Mouse (Mus musculus): ENCODE data around the gene Zfp574. TPM values are rescaled to one million over a fixed set of nuclear protein-coding genes. Genes with fewer than 3 reads are reported as not detected.

Zfp574 gene
- total RNA-seq, 2 experiments from 2014 or later, result 4.5 to 7.5 TPM

DNA sequence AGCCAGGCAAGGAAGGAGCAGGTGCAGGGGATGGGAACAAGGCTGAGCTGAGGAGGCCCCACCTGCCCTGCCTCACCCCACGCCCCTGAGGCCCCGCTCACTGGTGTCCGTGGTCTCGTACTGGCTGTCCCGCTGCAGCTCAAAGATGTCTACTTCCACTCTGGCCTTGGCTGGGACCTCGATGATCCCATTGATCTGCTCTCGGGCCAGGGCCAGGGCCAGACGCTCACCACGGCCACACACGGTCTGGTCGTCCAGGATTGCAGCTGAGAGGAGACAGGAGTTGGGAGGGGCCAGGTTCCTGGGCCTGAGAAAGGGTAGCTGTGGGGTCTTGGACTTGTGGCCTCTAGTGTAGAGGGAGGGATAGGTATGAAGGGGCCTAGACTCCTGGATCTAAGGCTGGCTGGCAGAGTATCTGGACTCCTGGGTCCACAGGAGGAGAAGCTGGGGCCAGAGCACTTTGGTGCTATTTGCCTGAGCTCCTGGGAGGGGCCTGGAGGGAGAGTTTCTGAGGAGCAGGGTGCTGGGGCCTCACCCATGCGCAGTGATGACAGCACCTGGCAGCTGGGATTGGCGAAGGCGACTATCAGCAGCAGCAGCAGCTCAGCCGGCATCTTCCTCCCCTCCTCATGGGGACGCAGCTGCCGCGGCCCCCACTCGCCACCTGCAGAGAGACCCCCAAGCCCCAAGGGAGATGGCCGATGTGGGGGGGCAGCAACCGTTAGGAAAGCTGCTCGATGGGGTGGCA, 4.3 kb upstream of the Zfp574 start:
- ATAC-seq (replicated peaks; ENCODE audit: low FRiP score, poor library complexity, severe bottlenecking), result no peak

DNA sequence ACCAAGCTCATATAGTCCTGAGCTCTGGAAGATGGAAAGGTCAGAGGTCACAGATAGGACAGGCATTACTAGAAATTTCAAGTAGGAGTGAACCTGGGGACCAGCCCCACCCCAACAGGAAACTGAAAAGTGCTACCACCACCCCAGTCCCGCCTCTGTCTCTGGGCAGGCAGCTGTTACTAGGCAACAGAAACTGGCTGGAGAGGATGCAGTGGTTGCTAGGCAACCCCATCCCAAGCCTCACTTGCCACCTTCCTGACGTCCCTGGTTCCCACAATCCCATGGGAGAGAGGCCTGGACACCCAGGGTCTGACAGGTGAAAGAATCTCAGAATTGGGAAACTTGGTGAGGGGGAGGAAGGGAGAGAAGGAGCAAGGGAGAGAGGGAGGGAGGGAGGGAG, 3.6 kb upstream of the Zfp574 start:
- no peak for ATAC-seq (replicated peaks; ENCODE audit: low FRiP score, poor library complexity, severe bottlenecking)

DNA sequence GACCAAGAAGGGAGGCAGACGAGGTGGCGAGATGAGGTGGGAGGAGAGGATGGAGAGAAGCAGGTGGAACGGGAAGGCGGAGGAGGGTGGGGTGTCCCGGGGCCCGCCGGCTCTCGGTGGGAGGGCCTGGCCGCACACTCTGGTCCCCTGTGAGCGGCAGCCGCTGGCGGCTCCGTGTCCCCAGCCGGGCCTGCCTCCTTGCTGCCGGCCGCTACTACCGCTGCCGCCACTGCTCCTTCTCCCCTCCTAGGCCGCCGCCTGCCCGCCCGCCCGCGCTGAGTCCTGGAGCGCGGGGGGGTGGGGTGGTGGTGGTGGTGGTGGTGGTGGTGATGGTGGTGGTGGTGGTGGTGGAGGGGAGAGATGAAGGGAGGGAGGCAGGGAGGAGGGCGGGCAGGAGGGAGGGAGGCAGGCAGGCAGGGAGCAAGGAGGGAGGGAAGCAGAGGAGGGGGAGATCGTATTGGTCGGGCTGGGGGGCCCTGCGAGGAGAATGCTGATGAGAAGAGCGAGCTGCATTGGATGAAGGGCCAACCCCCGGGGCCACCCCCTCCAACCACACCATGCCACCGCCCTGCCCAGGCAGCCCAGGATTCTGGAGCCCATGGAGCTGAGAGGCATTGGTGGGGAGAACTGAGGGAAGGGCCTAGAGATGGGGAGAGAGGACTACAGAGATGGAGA, 486 bp downstream of the Zfp574 start:
- no peak for ATAC-seq (replicated peaks; ENCODE audit: low FRiP score, poor library complexity, severe bottlenecking)

- ATAC-seq (replicated peaks; ENCODE audit: low FRiP score, poor library complexity, severe bottlenecking), result no peak
Measured at GRCm38 (mm10) chr7:25073924-25074323, 1.6 kb downstream of the Zfp574 start.

- ATAC-seq (replicated peaks; ENCODE audit: low FRiP score, poor library complexity, severe bottlenecking), result no peak
Measured at GRCm38 (mm10) chr7:25076296-25076662, 3.9 kb downstream of the Zfp574 start.

GRCm38 (mm10) chr7:25076663-25077413, 4.5 kb downstream of the Zfp574 start:
- peak; percentile 94 for ATAC-seq (replicated peaks; ENCODE audit: low FRiP score, poor library complexity, severe bottlenecking)

GRCm38 (mm10) chr7:25077414-25077755, 5.0 kb downstream of the Zfp574 start:
- no peak for ATAC-seq (replicated peaks; ENCODE audit: low FRiP score, poor library complexity, severe bottlenecking)

- ATAC-seq (replicated peaks; ENCODE audit: low FRiP score, poor library complexity, severe bottlenecking), result no peak
Measured at GRCm38 (mm10) chr7:25079496-25080026, 7.2 kb downstream of the Zfp574 start.

GRCm38 (mm10) chr7:25080431-25080830, 8.1 kb downstream of the Zfp574 start:
- no peak for ATAC-seq (replicated peaks; ENCODE audit: low FRiP score, poor library complexity, severe bottlenecking)

- no peak for ATAC-seq (replicated peaks; ENCODE audit: low FRiP score, poor library complexity, severe bottlenecking)
Measured at GRCm38 (mm10) chr7:25082510-25082909, 10.1 kb downstream of the Zfp574 start.

DNA sequence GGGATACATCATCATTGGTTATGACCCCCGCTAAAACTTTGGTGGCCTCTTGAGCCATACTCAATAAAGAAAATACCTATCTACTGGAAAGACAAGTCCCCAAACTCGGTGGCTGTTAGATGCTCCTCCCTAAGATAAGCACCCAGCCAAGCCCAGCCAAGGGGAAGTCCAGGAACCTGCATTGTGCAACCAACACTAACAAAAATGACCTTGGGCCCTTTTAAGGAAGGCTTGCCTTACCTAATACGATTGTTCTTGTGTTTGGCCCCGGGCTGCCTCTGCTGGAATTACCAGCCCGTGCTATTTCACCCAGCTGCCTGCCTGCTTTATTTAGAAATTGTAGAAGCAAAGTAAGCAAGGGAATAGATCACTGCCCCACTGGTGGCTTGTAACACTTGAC, 12.3 kb downstream of the Zfp574 start:
- ATAC-seq (replicated peaks; ENCODE audit: low FRiP score, poor library complexity, severe bottlenecking), result no peak

- no peak for ATAC-seq (replicated peaks; ENCODE audit: low FRiP score, poor library complexity, severe bottlenecking)
Measured at GRCm38 (mm10) chr7:25086656-25087055, 14.3 kb downstream of the Zfp574 start.

GRCm38 (mm10) chr7:25087256-25087912, 15.0 kb downstream of the Zfp574 start:
- no peak for ATAC-seq (replicated peaks; ENCODE audit: low FRiP score, poor library complexity, severe bottlenecking)

- ATAC-seq (replicated peaks; ENCODE audit: low FRiP score, poor library complexity, severe bottlenecking), result no peak
Measured at GRCm38 (mm10) chr7:25087972-25088371, 15.6 kb downstream of the Zfp574 start.

DNA sequence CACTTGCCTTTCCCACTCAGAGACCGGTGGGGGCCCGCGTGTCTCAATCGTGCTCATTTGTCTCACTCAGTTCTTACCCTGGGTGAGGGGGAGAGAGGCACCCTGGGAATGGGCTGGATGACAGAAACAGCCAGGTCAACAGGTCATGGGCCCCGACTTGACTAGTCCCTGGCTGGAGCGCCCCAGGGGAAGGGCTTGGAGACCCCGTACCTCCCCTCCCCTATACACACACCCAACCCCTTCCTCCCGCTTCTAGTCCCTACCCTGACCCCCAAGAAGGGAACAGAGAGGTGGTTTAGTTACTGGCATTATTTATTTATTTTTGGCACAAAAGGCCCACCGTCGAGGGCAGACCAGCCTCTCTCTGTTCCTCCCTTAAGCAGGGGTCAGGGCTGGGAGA, 16.2 kb downstream of the Zfp574 start:
- ATAC-seq (replicated peaks; ENCODE audit: low FRiP score, poor library complexity, severe bottlenecking), result no peak

DNA sequence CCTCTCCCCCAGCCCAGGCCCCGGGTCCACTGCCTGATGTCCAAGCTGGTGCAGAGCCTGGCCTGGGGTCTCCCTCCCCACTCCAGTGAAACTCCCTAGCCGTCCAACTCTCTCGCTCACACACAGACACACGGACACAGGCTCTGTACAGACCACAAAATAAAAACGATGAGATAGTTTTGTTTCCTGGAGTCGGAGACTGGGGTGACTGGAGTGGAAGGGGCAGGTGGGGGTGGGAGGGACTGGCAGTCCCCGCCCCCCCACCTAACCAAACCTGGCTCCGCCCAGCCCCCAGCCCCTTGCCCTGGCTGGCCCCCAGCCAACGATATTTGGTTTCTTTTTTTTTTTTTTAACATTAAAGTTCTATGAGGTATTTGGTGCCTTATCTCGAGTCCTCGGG, 16.6 kb downstream of the Zfp574 start:
- ATAC-seq (replicated peaks; ENCODE audit: low FRiP score, poor library complexity, severe bottlenecking), result no peak

GRCm38 (mm10) chr7:25089875-25090274, 17.5 kb downstream of the Zfp574 start:
- ATAC-seq (replicated peaks; ENCODE audit: low FRiP score, poor library complexity, severe bottlenecking), result no peak

DNA sequence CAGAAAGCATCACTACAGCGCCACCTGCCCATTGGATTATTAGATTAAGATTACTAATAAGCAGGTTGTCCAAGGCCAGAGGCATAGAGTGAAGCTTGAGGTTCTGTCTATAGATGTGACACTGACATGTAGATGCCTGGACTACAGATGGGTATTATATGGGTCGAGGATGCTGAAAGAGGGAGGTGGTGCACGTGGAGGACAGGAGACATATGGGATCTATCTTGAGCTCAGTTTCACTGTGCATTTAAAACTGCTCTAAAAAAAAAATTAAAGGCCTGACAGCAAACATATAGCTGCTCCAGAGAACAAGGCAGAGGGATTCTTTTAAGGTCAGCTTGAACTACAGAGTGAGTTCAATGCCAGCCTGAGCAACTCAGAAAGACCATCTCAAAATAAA, 25.8 kb downstream of the Zfp574 start:
- ATAC-seq (replicated peaks; ENCODE audit: low FRiP score, poor library complexity, severe bottlenecking), result no peak

- ATAC-seq (replicated peaks; ENCODE audit: low FRiP score, poor library complexity, severe bottlenecking), result no peak
Measured at GRCm38 (mm10) chr7:25099581-25099980, 27.2 kb downstream of the Zfp574 start.
